Mouse (Mus musculus) heart, postnatal 0 days (tissue): ENCODE measurements around the gene Dusp13. TPM values are rescaled to one million over a fixed set of nuclear protein-coding genes. Genes with fewer than 3 reads are reported as not detected.

ENCODE experiments used
- ATAC-seq: fragments of 200-750 bp; cut with Nextera tagmentation; 2 replicates; pipeline ENCODE4 v1.8.0; 2017; ENCODE audit warnings: low read depth, moderate number of reproducible peaks, moderate library complexity; ENCODE audit not compliant: insufficient read depth
- DNase-seq: peaks from one replicate; pipeline ENCODE4 v3.0.0-alpha.2; 2016; ENCODE audit warnings: low spot score
- H3K27ac ChIP-seq: fragments of 300-500 bp; sonication (generic); 2 replicates; pipeline ENCODE4 v1.5.1; 2014; ENCODE audit warnings: low read depth, mild to moderate bottlenecking
- H3K27me3 ChIP-seq: fragments of 300-500 bp; sonication (generic); 2 replicates; pipeline ENCODE4 v1.6.1; 2014; ENCODE audit warnings: low read length, mixed read lengths; ENCODE audit not compliant: control insufficient read depth, insufficient read depth
- H3K36me3 ChIP-seq: fragments of 300-500 bp; sonication (generic); replicated peaks from 2 replicates; pipeline ENCODE4 v1.6.1; 2014; ENCODE audit warnings: low read length, mixed read lengths; ENCODE audit not compliant: control insufficient read depth, insufficient read depth
- H3K4me1 ChIP-seq: fragments of 300-500 bp; sonication (generic); 2 replicates; pipeline ENCODE4 v1.6.1; 2014; ENCODE audit warnings: antibody characterized with exemption; ENCODE audit not compliant: control insufficient read depth, insufficient read depth
- H3K4me2 ChIP-seq: fragments of 300-500 bp; sonication (generic); 2 replicates; pipeline ENCODE4 v1.6.1; 2014; ENCODE audit warnings: low read depth, mild to moderate bottlenecking, low read length, moderate library complexity
- H3K4me3 ChIP-seq: fragments of 300-500 bp; sonication (generic); 2 replicates; pipeline ENCODE4 v1.5.1; 2014; ENCODE audit warnings: low read depth, low read length
- H3K9ac ChIP-seq: fragments of 300-500 bp; sonication (generic); replicated peaks from 2 replicates; pipeline ENCODE4 v1.6.1; 2014; ENCODE audit warnings: low read depth, low read length, mixed read lengths
- H3K9me3 ChIP-seq: fragments of 300-500 bp; sonication (generic); replicated peaks from 2 replicates; pipeline ENCODE4 v1.6.1; 2016; ENCODE audit warnings: low read length; ENCODE audit not compliant: control insufficient read depth
- CTCF ChIP-seq: IDR thresholded peaks from 2 replicates; pipeline ENCODE4 v1.5.1; 2016; ENCODE audit warnings: antibody characterized with exemption, control low read depth, low read depth
- EP300 ChIP-seq: IDR thresholded peaks from 2 replicates; pipeline ENCODE4 v1.6.1; 2016; ENCODE audit warnings: antibody characterized with exemption, low read depth
- WGBS: fragments of 180-500 bp; shearing (Covaris S2); extraction: QIAGEN DNeasy Blood & Tissue Kit; methylation state at CpG from one replicate; pipeline ENCODE4 v1.1.7; 2014; 5-methylcytosine and 5-hydroxymethylcytosine counted together
- polyA plus RNA-seq: library from polyadenylated mRNA; unstranded; fragments of >200 nt; fragmentation: Nextera tagmentation; extraction: Ambion mirVana; gene quantifications from 2 replicates; pipeline ENCODE4 v1.2.1, GENCODE M21; 2015
- total RNA-seq: library from RNA; depleted of rRNA; stranded (reverse); fragments of >200 nt; gene quantifications from 2 replicates; pipeline ENCODE4 v1.2.3, GENCODE M21; 2014; ENCODE audit warnings: low replicate concordance

Gene Dusp13
- total and polyA plus RNA-seq, 2 experiments from 2014 or later: not detected

- H3K4me1 ChIP-seq: peaks cover 8% of the 10 kb centered on the region
- ATAC-seq: no peak
- 61% methylated on average over 4 of the region's 4 CpGs for WGBS
- no peaks in the 10 kb centered on the region for H3K36me3 ChIP-seq
- no peak overlapping the region for H3K4me3 ChIP-seq
- no peak overlapping the region for H3K4me2 ChIP-seq
- H3K9ac ChIP-seq: no peak overlapping the region
- TF ChIP-seq EP300 (no peak), CTCF (no peak)
- no peaks in the 10 kb centered on the region for H3K27me3 ChIP-seq
- no peak overlapping the region for H3K27ac ChIP-seq
- no peaks in the 10 kb centered on the region for H3K9me3 ChIP-seq
- no peak for DNase-seq
Observed at GRCm38 (mm10) chr14:21753367-21753766, 2.4 kb upstream of the Dusp13 start.

GRCm38 (mm10) chr14:21752411-21752810 lies 1.4 kb upstream of the Dusp13 start:
- 87% methylated on average over 3 of the region's 3 CpGs for WGBS
- Histone ChIP-seq H3K27me3 (no peaks in the 10 kb centered on the region), H3K4me2 (no peak overlapping the region), H3K4me3 (no peak overlapping the region), H3K9ac (peak overlapping the region; percentile 71; the same call in 1 of the 2 replicates), H3K9me3 (no peaks in the 10 kb centered on the region), H3K27ac (no peak overlapping the region), H3K4me1 (peaks cover 8% of the 10 kb centered on the region), H3K36me3 (no peaks in the 10 kb centered on the region)
- TF ChIP-seq CTCF: no peak
- no peak for TF ChIP-seq EP300
- no peak for DNase-seq
- ATAC-seq: no peak

GRCm38 (mm10) chr14:21750008-21750880 lies 737 bp downstream of the Dusp13 start, which contains the start of gene Samd8:
TSS of gene Samd8 (plus strand) at chr14:21750531.
- 0 out of 2 replicates have a peak, but pooled peaks have one; percentile 23 for TF ChIP-seq EP300
- TF ChIP-seq CTCF: no peak

GRCm38 (mm10) chr14:21748142-21748870 lies 2.7 kb downstream of the Dusp13 start:
- Histone ChIP-seq H3K36me3 (no peaks in the 10 kb centered on the region), H3K4me2 (no peak overlapping the region), H3K9me3 (no peaks in the 10 kb centered on the region), H3K9ac (no peak overlapping the region), H3K27me3 (no peaks in the 10 kb centered on the region), H3K4me1 (peaks cover 8% of the 10 kb centered on the region), H3K27ac (no peak overlapping the region), H3K4me3 (no peak overlapping the region)
- WGBS: 35% methylated on average over 15 of the region's 15 CpGs
- ATAC-seq (no peak), DNase-seq (no peak)
- TF ChIP-seq CTCF: peak; percentile 37
- no peak for TF ChIP-seq EP300

More at GRCm38 (mm10) chr14:21750008-21750880, 737 bp downstream of the Dusp13 start, which contains the start of gene Samd8:
- Histone ChIP-seq H3K27ac (peak within 1 kb of the TSS; percentile 76), H3K36me3 (no peaks in the 10 kb centered on the region), H3K27me3 (no peaks in the 10 kb centered on the region), H3K4me3 (peak within 1 kb of the TSS; percentile 68), H3K4me1 (peaks cover 8% of the 10 kb centered on the region), H3K9ac (peak within 1 kb of the TSS; percentile 71), H3K4me2 (peak within 1 kb of the TSS; percentile 73), H3K9me3 (no peaks in the 10 kb centered on the region)
- DNase-seq (peak; percentile 80), ATAC-seq (peak; percentile 88)
- 6% methylated on average over 52 of the region's 52 CpGs for WGBS

- Histone ChIP-seq H3K4me1 (peaks cover 8% of the 10 kb centered on the region), H3K36me3 (no peaks in the 10 kb centered on the region), H3K4me2 (no peak overlapping the region), H3K4me3 (no peak overlapping the region), H3K27me3 (no peaks in the 10 kb centered on the region), H3K27ac (no peak overlapping the region), H3K9ac (no peak overlapping the region), H3K9me3 (no peaks in the 10 kb centered on the region)
- WGBS: 65% methylated on average over 14 of the region's 14 CpGs
- DNase-seq (no peak), ATAC-seq (no peak)
- TF ChIP-seq CTCF (no peak), EP300 (no peak)
Observed at GRCm38 (mm10) chr14:21747436-21748141, 3.4 kb downstream of the Dusp13 start.
